Mouse (Mus musculus) thymus, adult 2 months (tissue): ENCODE data around the gene Olfr1484. TPM values are rescaled to one million over a fixed set of nuclear protein-coding genes. Genes with fewer than 3 reads are reported as not detected.
"Not testable (repeated sequence)": the region's sequence is repeated elsewhere in the genome, so short reads cannot be mapped to it uniquely, and the experiment has no call there.

Experiments used
- DNase-seq: peaks from one replicate; pipeline ENCODE4 v3.0.0; 2021
- H3K27ac ChIP-seq: fragments of 200-500 bp; 2 replicates; pipeline ENCODE4 v1.5.1; 2012; ENCODE audit warnings: low read length, control low read depth; ENCODE audit not compliant: control insufficient read depth, insufficient read depth
- H3K27me3 ChIP-seq: fragments of 200-500 bp; 2 replicates; pipeline ENCODE4 v1.6.1; 2012; ENCODE audit warnings: mild to moderate bottlenecking, low read length, moderate library complexity, mixed read lengths; ENCODE audit not compliant: control insufficient read depth, insufficient read depth
- H3K36me3 ChIP-seq: fragments of 200-500 bp; 2 replicates; pipeline ENCODE4 v1.6.1; 2012; ENCODE audit warnings: mild to moderate bottlenecking, low read length, moderate library complexity; ENCODE audit not compliant: control insufficient read depth, insufficient read depth
- H3K4me1 ChIP-seq: fragments of 200-500 bp; replicated peaks from 2 replicates; pipeline ENCODE4 v1.6.1; 2012; ENCODE audit warnings: low read length; ENCODE audit not compliant: control insufficient read depth, insufficient read depth
- H3K4me3 ChIP-seq: fragments of 200-500 bp; 2 replicates; pipeline ENCODE4 v1.5.1; 2012; ENCODE audit warnings: mild to moderate bottlenecking, low read length, control low read depth, moderate library complexity; ENCODE audit not compliant: control insufficient read depth, insufficient read depth
- CTCF ChIP-seq: fragments of 200-500 bp; IDR thresholded peaks from 2 replicates; pipeline ENCODE4 v1.5.1; 2012; ENCODE audit warnings: mild to moderate bottlenecking, control low read depth, low read length, moderate library complexity, borderline replicate concordance; ENCODE audit not compliant: control insufficient read depth, poor library complexity, insufficient read depth; ENCODE audit errors: extremely low read depth
- POLR2A ChIP-seq: fragments of 200-500 bp; IDR thresholded peaks from 2 replicates; pipeline ENCODE4 v1.6.1; 2012; ENCODE audit warnings: mild to moderate bottlenecking, low read length, control low read depth, moderate library complexity; ENCODE audit not compliant: control insufficient read depth, poor library complexity, insufficient read depth; ENCODE audit errors: extremely low read depth
- WGBS: fragments of 180-500 bp; shearing (Covaris S2); methylation state at CpG from one replicate; pipeline ENCODE4 v1.1.7; 2018; 5-methylcytosine and 5-hydroxymethylcytosine counted together
- polyA plus RNA-seq: library from polyadenylated mRNA; depleted of rRNA; stranded (reverse); fragments of >200 nt; gene quantifications from 2 replicates; pipeline ENCODE4 v1.2.3, GENCODE M21; 2012; rRNA removed

The Olfr1484 gene
- not detected in 2 replicates for polyA plus RNA-seq

GRCm38 (mm10) chr19:13583211-13583610, at the start of gene Olfr1484:
Gene Olfr1484 (plus strand): TSS chr19:13583511.
- H3K4me3 ChIP-seq, result no peak within 1 kb of the TSS
- no peaks in the 10 kb centered on the region for H3K27me3 ChIP-seq
- H3K4me1 ChIP-seq, result no peaks in the 10 kb centered on the region
- TF ChIP-seq POLR2A (no peak), CTCF (no peak)
- WGBS, result 100% methylated on average over 1 of the region's 1 CpGs
- DNase-seq, result no peak
- H3K27ac ChIP-seq, result no peak within 1 kb of the TSS
- H3K36me3 ChIP-seq, result no peaks in the 10 kb centered on the region

DNA sequence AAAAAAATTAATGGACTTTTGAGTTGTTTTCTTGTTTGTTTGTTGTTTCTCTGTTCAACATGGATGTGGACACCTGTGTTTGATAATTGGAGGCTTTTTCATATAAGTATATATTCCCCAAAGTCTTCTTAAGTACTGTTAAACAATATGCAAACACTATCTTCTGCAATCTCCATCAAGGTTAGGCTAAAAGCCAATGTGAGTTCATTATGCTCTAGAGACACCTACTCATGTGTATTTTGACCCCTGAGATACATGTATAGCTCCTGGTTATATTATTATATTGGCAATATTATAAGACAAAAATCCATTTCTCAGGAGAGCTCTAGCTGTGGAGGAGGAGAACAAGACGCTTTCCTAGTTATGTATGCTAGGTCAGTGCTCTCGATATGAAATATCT, 33.8 kb downstream of the Olfr1484 start, which contains the start of gene Olfr1487:
Gene Olfr1487 (plus strand): TSS at position 301 of the 400 bp plus-strand sequence.
- not testable (repeated sequence) for H3K4me3 ChIP-seq, DNase-seq, H3K27ac ChIP-seq, H3K4me1 ChIP-seq, H3K27me3 ChIP-seq, H3K36me3 ChIP-seq
- WGBS, result 98% methylated on average over 2 of the region's 2 CpGs

- DNase-seq, result no peak
- WGBS, result 94% methylated on average over 1 of the region's 1 CpGs
- Histone ChIP-seq H3K4me3 (no peak within 1 kb of the TSS), H3K27ac (no peak within 1 kb of the TSS), H3K4me1 (no peaks in the 10 kb centered on the region), H3K36me3 (no peaks in the 10 kb centered on the region), H3K27me3 (no peaks in the 10 kb centered on the region)
- TF ChIP-seq POLR2A (no peak), CTCF (no peak)
Observed at GRCm38 (mm10) chr19:13631321-13631720, 48.0 kb downstream of the Olfr1484 start, which contains the start of gene Olfr1489. Gene Olfr1489 (plus strand): TSS chr19:13631621.

Other genes starting within 250 kb of the Olfr1484 start
- gene Olfr1466, start 244.6 kb upstream of the Olfr1484 start, polyA plus RNA-seq, result not detected in 2 replicates
- not detected in 2 replicates for gene Olfr1467, start 221.3 kb upstream of the Olfr1484 start, polyA plus RNA-seq
- gene Olfr1469, start 175.7 kb upstream of the Olfr1484 start, polyA plus RNA-seq, result not detected in 2 replicates
- not detected in 2 replicates for gene Olfr1471, start 140.1 kb upstream of the Olfr1484 start, polyA plus RNA-seq
- not detected in 2 replicates for gene Olfr1472, start 127.4 kb upstream of the Olfr1484 start, polyA plus RNA-seq
- gene Olfr1474, start 113.9 kb upstream of the Olfr1484 start, polyA plus RNA-seq, result not detected in 2 replicates
- gene Olfr1475, start 103.3 kb upstream of the Olfr1484 start, polyA plus RNA-seq, result not detected in 2 replicates
- gene Olfr1477, start 83.0 kb upstream of the Olfr1484 start, polyA plus RNA-seq, result not detected in 2 replicates
- not detected in 2 replicates for gene Olfr1480, start 55.6 kb upstream of the Olfr1484 start, polyA plus RNA-seq
- gene Olfr1487, start 33.9 kb downstream of the Olfr1484 start, polyA plus RNA-seq, result not detected in 2 replicates
- not detected in 2 replicates for gene Olfr1489, start 48.1 kb downstream of the Olfr1484 start, polyA plus RNA-seq
- not detected in 2 replicates for gene Olfr1490, start 67.6 kb downstream of the Olfr1484 start, polyA plus RNA-seq
- gene Olfr1491, start 113.8 kb downstream of the Olfr1484 start, polyA plus RNA-seq, result not detected in 2 replicates
- not detected in 2 replicates for gene Olfr1493-ps1, start 139.8 kb downstream of the Olfr1484 start, polyA plus RNA-seq
- gene Olfr1494, start 156.2 kb downstream of the Olfr1484 start, polyA plus RNA-seq, result not detected in 2 replicates
- not detected in 2 replicates for gene Olfr1495, start 181.1 kb downstream of the Olfr1484 start, polyA plus RNA-seq
- not detected in 2 replicates for gene Olfr1496, start 194.4 kb downstream of the Olfr1484 start, polyA plus RNA-seq
- gene Olfr1497, start 214.7 kb downstream of the Olfr1484 start, polyA plus RNA-seq, result not detected in 2 replicates
- not detected in 2 replicates for gene Olfr1499, start 235.9 kb downstream of the Olfr1484 start, polyA plus RNA-seq
- not detected in 2 replicates for gene Olfr1500, start 247.0 kb downstream of the Olfr1484 start, polyA plus RNA-seq